Mouse (Mus musculus): Measurements from ENCODE around the gene Rp9.

GRCm38 (mm10) chr9:22515076-22515475 lies 45.5 kb upstream of the Rp9 start:
- TF ChIP-seq POLR2A (IDR thresholded peaks at IDR 0.05; ENCODE audit: borderline replicate concordance, insufficient read depth, low read length) (no peak), CTCF (IDR thresholded peaks at IDR 0.05; ENCODE audit: borderline replicate concordance, insufficient read depth, low read depth, low read length) (no peak)

Data from cerebellum, adult 2 months (tissue).